Mouse (Mus musculus): ENCODE data around the gene Asap3.

The Asap3 gene

DNA sequence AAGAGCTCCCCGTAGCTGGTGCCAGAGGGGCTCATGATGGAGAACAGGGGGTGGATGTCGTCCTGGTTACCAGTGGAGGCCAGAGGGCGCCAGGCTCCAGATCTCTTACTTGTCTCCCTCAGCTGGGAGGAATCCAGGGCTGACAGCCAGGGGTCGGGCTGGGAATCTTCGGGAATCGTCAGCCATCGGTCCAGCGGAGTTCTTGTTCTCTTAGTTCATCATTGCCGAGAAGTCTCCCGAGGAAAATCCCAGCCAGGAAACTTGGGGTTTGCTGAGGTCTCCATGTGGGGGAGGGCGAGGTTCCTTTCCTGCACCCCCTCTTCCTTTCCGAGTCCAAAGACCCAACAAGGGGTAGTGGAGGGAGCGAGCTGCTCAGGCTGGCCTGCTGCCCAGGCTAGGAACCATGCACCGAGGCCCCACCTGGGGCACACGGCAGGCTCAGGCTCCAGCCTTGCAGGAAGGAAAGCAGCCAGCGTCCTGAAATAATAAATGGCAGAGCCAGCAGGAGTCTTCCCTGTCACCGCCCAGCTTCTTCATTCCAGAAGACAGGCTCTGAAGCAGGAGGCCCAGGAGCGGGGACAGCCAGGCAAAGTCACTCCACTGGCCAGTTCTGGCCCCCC lies 12.5 kb downstream of the Asap3 start:
- peak; percentile 76 for DNase-seq (ENCODE audit: inconsistent ontology term)

DNA sequence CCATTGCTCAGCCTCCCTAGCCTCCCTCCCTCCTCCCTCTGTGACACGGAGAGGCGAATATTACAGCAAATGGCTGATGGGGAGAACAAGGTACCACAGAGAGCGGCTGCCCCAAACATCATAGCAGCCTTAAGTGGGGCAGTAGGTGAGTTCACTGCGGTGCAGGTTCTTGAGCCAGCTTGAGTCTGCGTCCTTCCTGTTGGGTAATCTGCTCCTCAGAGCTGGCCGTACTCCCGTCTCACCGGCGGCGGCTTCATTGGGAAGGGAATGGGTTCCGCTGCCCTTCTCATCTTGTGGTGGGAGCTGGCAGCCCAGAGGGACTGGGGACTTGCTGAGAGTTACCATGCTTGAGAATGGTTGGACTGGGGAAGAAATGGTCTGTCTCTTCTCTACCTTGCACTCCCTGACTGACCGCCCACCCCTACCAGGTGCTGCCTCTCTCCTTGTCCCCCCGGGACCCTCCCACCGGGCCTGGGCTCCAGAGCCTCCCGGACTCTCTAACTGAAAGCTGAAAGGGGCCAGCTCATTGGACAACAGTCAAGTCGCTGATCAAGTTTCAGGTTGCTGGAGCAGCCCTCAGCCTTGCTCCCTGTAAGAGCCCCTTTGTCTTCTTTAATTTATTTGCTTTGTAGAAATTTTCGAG lies 14.1 kb downstream of the Asap3 start:
- DNase-seq (ENCODE audit: inconsistent ontology term), result peak; percentile 20

DNA sequence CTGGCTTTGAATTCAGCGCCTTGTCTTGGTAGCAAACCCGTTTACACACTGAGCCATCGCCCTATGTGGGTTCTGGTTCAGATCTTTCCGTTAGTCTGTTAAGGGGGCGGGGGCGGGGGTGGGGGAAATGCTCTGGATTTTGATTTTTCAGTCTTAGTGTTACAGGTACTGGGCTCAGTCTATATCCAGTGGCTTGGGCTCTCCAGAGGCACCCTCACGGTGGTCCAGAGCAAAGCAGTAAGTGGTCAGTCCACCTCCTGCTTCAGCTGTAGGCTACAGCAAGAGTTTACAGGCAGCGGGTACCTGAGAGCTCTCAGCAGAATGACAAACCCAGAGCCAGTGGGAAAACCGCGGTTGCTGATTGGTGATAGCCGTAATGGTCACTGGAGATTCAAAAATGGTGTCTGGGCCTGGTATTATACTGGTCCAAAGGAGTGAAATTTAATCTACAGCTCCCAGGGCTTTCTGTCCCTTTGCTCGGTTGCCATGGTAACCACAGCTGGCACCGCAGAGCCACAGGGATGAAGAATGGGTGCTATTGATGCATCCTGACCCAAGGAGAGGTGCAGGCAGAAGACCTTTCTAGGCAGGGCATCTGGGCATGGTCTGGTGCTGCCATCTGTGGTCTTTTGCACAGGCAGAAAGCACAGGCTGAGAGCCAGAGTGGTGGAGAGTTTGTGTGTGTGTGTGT lies 17.5 kb downstream of the Asap3 start:
- peak; percentile 45 for DNase-seq (ENCODE audit: inconsistent ontology term)

DNA sequence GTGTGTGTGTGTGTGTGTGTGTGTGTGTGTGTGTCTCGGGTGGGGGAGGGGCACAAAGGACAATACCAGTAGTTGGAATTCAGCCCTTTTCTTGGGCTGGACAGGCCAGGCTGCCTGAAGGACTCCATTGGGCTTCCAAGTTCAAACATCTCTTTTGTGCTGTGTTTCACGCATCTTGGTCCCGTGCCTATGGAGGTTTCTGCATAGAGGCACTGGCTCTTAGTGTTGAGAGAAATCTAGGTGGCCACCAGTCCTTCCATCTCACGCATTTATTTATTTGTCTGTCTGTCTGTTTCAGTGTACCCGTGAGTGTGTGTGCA lies 18.0 kb downstream of the Asap3 start:
- DNase-seq (ENCODE audit: inconsistent ontology term), result no peak

DNA sequence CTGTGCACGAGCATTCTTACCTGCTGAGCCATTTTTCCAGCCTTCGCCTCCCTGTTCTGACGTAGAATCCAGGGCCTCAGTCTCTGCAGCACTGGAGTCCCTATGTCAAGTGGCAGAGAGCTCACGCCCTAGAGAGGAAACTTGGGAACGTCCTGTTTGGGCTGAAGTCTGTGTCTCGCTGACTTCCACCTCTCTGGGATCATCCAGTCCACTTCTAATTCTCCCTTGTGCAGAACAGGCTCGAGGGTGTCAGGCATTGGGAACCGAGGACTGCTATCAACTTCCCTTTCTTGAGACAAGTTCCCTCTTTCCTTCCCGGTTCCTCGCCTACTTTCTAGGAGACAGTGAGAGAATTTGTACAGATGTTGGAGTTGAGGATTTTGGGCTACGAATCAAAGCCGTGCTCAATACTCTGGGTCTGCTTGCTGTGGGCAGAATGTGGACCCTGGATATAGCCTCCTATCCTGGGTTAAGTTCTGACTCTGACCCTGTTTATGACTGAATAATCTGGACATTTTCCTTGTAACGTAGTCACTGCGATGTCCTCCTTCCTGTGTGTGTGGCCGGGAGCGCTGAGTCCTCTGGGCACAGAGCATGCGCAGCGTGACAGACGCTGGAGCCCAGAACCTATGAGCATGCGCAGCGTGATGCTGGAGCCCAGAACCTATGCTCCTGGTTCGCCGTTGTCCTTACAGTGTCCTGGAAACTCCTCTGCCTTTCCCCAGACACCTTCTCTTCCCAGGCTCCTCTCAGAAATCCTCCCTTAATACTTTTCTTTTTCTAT lies 18.7 kb downstream of the Asap3 start:
- no peak for DNase-seq (ENCODE audit: inconsistent ontology term)

DNA sequence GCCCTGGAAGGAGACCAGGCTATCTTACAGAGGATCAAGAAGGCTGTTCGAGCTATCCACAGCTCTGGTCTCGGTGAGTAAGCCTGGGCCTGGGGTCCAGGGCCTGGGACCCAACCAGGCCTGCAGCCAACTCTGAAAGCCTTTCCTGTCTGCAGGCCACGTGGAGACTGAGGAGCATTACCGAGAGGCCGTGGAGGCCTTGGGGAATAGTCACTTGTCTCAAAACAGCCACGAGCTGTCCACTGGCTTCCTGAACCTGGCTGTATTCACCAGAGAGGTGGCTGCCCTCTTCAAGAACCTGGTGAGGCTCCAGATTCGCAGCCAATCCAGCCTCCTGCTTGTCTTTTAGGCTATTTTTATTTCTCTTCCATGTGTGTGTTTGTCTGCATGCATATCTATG lies 21.2 kb downstream of the Asap3 start:
- DNase-seq (ENCODE audit: inconsistent ontology term), result no peak

DNA sequence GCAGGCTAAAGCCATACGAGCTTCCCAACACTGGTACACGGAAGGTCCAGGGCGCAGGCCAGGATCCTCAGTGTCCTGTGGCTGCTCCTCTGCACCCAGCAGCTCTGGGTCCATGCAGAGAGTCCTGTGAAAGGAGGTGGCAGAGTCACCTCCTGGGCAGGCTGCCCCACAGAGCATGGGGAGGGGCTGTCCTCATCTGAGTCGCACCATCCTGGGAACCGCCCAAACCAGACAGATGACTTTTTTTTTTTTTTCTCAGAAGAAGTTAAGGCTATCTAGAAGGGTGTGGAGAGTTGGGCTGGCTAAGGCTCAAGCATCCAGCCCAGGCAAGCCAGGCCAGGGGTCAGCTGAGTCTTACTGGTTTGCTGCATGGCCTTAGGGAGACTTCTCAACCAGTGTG lies 22.5 kb downstream of the Asap3 start:
- DNase-seq (ENCODE audit: inconsistent ontology term), result no peak

DNA sequence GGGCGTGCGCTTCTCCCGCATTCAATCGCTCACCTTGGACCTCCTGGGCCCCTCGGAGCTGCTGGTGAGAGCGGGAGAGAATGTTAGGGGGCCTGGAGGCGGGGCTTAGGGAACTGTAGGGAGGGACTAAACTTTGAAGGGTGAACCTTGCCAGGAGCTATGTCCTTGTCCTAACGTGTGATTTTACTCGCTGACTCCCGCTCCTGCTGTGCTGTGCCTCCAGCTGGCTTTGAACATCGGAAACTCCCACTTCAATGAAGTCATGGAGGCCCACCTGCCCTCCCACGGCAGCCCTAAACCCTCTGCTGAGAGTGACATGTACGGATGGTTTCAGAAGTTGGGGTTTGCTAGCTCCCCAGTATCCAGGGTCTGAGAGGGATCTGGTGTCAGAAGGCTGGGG lies 32.5 kb downstream of the Asap3 start:
- no peak for DNase-seq (ENCODE audit: inconsistent ontology term)

DNA sequence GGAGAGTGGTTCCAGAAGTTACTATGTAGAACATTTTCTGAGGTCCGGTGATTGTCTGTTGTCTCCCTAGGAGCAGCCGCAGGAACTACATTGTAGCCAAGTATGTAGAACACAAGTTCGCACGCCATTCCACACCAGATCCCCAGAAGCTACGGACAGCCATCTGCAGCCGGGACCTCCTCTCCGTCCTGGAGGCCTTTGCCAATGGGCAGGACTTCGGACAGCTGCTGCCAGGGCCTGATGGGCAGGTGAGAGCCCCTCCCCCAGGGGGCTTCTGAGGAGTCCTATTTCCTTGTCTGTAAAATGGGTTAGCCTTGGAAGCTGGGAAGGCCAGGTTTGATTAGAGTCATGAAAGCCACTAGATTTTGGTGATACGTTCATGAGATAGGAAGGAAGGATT lies 32.9 kb downstream of the Asap3 start:
- no peak for DNase-seq (ENCODE audit: inconsistent ontology term)

DNA sequence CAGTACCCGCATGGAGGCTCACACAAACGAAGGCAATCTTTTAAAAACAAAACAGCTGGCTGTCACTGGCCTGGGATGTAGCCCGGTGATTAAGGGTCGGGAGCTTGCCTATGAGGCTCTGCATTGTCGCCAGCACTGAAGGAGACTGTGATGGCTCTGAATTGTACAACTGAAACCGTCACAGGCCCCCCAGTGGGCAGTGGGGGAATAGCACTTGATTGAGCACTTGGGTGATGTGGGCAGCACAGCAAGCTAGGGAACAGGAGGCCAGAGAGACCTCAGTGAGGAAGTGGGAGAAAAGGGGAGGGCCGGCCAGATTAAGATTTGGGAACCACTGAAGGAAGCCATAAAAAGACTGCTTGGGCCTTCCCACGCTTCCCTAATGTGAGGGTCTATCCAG lies 33.5 kb downstream of the Asap3 start:
- DNase-seq (ENCODE audit: inconsistent ontology term), result peak; percentile 84

DNA sequence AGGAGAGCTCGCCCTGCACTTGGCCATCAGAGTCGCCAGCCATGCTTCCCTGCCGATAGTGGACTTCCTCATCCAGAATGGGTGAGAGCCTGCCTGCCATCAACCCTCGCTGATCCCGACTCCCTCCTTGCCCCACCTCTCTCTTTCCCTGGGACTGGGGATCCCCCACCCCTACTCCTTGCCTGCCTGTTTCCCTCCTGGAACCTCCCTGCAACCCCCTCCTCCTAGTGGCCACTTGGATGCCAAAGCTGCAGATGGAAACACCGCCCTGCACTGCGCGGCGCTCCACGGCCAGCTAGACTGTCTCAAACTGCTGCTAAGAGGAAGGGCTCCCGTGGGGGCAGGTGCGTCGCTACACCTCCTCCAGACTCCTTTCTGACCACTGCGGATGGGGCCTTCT lies 34.0 kb downstream of the Asap3 start:
- no peak for DNase-seq (ENCODE audit: inconsistent ontology term)

DNA sequence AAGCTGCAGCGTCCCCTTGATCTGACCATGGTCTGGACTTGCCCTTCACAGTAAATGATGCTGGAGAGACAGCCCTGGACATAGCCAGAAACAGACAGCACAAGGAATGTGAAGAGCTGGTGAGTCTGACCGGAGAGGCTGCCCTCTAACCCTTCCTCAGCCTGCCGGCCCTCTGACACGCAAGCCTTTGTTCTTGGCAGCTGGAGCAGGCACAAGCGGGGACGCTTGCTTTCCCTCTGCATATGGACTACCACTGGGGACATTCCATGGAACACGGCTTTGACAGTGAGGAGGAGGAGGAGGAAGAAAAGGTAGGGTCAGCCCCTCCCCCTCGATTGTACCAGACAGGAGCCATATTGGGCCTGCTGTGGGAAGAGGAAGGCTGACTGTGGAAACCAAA lies 34.8 kb downstream of the Asap3 start:
- peak; percentile 17 for DNase-seq (ENCODE audit: inconsistent ontology term)

DNA sequence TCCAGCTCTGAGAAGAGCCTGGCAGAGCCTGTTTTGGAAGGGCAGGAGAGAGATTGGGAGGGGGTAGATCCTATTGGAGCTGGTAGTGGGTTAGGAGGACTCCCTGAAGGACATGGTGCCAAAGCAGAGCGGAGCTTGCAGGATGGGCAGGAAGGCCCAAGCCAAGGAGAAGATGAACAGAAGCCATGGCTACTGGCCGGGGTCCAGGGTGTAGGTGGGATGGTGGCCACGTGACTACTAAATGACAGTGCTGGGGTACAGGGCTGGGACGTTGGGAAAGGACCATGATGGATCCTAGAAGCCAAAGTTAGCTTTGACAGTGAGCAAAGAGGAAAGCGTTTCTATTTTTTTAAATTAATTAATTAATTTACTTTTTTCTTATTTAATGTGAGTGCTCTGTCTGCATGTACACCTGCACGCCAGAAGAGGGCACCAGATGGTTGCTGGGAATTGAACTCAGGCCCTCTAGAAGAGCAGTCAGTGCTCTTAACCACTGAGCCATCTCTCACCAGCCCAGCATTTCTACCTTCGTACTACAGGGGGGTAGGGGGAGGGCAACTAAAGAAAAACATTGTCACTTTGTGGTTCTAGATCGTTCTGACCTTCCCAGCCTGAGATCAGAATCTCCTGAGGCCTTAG lies 36.0 kb downstream of the Asap3 start:
- no peak for DNase-seq (ENCODE audit: inconsistent ontology term)

DNA sequence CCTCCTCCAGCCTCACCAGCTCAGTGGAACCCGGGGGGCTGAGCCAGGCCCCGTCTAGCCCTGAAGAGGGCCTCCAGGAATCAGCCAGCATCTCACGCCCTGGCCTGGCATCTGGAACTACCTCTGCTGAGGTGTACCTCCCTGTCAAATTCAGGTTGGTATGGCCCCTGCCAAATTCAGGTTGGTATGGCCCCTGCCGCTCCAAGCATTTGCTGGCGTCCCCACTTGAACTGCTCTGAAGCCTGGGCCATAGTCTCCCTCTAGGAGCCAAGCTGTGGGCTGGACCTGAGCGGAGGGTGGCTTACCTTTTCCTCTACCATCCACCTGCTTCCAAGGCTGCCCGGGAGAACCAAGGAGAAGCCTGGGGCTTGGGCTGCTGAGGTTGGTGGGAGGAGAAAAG lies 36.6 kb downstream of the Asap3 start:
- no peak for DNase-seq (ENCODE audit: inconsistent ontology term)

DNA sequence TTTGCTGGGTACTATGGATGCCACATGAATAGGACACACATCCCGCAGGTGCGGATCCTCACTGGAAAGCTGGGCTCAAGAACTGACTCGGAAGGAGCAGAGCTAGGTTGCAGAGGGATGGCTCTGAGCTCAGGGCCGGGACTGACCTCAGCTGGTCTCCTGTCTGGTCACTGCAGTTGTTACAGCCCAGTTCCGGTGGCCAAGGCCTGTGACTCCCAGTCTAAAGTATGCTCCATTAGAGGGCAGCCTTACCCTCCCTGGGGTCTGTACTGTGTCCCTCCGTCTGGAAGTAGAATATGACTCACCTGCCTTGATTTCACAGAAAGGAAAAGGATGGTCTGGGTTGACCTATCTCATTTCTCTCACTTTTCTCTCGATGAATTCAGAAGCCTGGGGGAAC lies 38.0 kb downstream of the Asap3 start:
- no peak for DNase-seq (ENCODE audit: inconsistent ontology term)

DNA sequence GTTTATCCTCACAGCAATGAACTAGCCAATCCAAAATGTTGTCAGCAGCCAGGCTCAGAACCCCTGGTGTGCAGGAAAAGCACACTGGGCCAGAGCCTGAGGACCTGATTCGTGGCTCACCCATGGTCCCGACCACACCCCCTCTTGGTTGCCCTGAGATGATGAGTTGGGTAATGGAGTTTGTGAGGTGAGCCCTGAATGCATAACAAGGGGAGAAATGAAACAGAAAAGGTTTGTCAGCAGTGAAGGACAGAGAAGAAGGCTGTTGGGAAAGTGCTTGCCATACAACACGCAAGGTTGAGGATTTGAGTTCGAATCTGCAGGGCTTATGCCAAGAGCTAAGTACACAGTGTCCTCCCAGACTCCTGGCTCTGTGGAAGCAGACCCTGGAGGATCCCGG lies 39.5 kb downstream of the Asap3 start:
- no peak for DNase-seq (ENCODE audit: inconsistent ontology term)

DNA sequence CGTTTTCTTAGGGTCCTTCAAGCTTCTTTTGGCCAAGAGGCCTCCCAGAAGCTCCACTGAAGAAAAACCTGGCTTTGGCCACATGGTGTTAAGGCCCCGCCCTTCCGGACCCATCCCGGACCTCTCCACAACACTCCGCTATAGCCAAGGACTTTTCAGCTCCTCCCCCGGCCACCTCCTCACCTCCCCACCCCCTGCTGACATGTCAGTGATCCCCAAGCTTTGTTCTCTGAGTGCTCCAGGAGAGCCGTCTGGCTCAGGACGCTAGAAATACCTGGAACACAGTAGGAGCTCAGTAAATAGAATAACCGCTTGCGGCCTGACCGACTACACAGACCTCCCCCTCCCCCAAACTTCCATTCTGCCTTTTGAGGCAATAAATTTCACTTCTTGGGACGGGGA lies 40.4 kb downstream of the Asap3 start:
- DNase-seq (ENCODE audit: inconsistent ontology term), result no peak

DNA sequence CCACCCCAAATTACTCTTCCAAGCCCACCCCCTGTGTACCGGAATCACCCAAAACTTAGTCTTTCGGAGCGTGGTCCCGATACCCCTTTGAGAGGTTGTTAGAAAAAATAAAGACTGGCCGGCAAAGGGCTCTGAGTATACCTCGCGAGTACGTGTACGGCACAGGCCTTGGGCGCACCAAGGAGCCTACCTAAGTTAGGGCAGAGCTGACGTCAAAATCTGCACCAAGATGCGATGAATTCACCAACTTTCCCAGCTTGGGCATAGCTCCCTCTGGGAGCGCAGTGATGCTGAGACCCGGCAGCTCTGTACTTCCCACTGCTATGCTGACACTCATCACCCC lies 41.2 kb downstream of the Asap3 start:
- no peak for DNase-seq (ENCODE audit: inconsistent ontology term)

DNA sequence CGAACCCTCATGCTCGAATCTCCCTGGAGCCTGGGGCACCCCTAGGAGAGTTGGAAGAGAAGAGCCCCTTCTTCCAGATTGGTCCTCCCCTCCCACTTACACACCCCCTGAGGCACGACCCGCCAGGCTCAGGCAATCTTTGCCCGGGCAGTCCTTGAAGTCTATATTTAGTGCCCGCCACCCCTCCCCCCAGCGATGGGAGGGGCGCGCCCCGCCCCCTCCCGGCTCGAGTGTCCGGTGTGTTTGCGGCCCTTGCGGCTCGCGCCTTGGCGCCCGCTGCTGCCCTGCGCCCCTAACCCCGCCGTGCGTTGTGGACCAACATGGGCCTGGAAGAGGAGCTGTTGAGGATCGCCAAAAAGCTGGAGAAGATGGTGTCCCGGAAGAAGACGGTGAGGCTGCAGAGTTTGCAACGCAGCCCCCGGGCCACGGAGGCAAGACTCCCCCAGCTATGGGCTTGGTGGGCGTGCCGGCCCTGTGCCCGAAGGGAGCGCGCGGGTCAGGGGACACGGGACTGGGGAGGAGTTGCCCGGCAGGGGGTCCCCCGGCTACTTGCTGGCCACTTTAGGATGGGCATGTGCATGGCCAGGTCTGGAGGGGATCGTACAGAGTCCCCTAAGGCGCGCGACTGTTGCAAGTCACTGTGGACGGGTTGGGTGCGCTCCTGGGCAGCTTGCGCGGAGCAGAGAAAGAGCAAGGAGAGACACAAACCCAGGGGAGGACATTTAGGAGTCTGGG lies 41.7 kb downstream of the Asap3 start, which contains the start of gene Tcea3:
Gene Tcea3, plus strand, starts transcription at position 1 of the 735 bp plus-strand sequence.
- DNase-seq (ENCODE audit: inconsistent ontology term), result peak; percentile 66

DNA sequence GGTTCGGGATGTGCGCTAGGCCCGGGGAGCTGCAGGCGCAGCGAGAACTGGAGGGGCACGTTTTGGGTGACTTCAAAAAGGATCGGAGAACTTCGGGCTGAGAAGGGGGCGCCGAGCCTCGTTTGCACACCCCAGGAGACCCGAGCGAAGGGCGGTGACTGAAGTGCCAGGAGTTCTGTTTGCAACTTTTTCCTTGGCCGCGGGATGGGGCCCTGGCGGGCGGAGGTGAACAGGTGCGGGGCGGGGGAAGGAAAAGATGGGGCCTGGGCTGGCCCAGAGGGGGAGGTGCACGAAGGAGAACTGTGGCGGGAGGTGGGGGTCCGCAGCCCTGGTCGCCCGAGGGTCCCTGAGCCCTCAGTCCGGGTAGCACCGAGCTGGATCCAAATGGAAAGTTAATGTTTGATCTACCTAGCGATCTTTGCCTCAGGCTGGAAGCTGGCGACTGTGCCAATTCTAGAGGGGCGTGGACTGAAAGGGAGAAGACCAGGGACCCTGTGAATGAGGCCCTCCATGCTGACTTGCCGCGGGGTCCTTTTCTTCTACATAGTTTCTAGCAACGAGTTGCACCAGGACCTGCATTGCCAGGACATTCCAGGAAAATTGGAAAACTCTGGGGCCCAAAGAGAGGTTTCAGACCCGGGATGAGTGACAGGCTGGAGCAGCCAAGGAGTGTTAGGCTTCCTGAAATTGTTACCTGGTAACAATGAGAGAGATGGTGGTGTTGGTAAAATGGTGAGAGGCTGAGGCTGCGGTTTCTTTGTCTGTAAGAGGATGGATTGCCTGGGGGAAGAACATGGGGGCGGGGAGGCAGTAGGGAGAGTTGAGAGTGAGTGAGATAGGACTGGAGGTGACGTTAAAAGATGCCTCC lies 42.5 kb downstream of the Asap3 start:
- peak; percentile 22 for DNase-seq (ENCODE audit: inconsistent ontology term)

DNA sequence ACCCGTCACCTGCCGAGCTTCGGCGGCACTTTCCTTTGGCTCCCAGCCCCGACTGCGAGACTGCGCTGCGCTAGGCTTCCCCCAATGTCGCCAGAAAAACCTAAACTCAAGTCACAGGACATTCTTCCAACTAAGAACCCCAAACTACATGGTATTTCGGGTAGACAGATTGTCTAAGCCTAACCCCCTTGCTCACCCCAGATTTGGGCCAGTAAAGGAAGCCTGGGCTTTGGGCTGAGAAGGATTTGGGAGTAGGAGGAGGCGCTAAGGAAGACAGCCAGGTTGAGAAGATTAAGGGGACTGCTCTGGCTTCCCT lies 43.1 kb downstream of the Asap3 start:
- DNase-seq (ENCODE audit: inconsistent ontology term), result no peak
